In genomic region chr7:44868919-44869696, GRCm38 (mm10) we compare ENCODE assay signal across 8 mouse cellular contexts. TPM values are rescaled to one million over a fixed set of nuclear protein-coding genes. Genes with fewer than 3 reads are reported as not detected.
DNase-seq lines count a peak whose midpoint lies in the region; ATAC-seq and TF ChIP-seq lines count a peak whose summit lies in the region.

No protein-coding gene starts in this region.

- 0 out of 2 replicates have a peak, but pooled peaks have one; percentile 24 for ATAC-seq in embryonic facial prominence, embryonic 12.5 days (ENCODE audit: insufficient number of reproducible peaks, insufficient read depth, low FRiP score, low TSS enrichment)
- ATAC-seq in heart, embryonic 14.5 days (ENCODE audit: insufficient number of reproducible peaks, insufficient read depth, low FRiP score, low read depth), result peak; percentile 48
- ATAC-seq in megakaryocyte, adult 5-6 weeks (ENCODE audit: poor library complexity, severe bottlenecking), result peak; percentile 19; the same call in 1 of the 2 replicates

- TF ChIP-seq CTCF in CH12.LX (conservative IDR thresholded peaks at IDR 0.05 in 1 of 2, IDR thresholded peaks at IDR 0.05 in 1 of 2; ENCODE audit: low read depth in 2 of 2, low read length in 2 of 2), result no peak

- H3K27ac ChIP-seq in CH12.LX (ENCODE audit: insufficient read depth, low read depth), result peak overlapping the region; percentile 31; the same call in 1 of the 2 replicates
- peak overlapping the region; percentile 100 for H3K27ac ChIP-seq in embryonic facial prominence, embryonic 12.5 days
- H3K27ac ChIP-seq in heart, embryonic 14.5 days (replicated peaks in 1 of 2; ENCODE audit: control insufficient read depth in 1 of 2, insufficient read depth in 1 of 2, low read depth in 2 of 2, low read length in 2 of 2), result peak overlapping the region; percentile 96 to 100

- no peak for TF ChIP-seq POLR2A in CH12.LX (IDR thresholded peaks at IDR 0.05; ENCODE audit: low read depth, low read length)

- H3K36me3 ChIP-seq in CH12.LX (replicated peaks in 1 of 2; ENCODE audit: control insufficient read depth in 1 of 2, insufficient read depth in 1 of 2, low read length in 1 of 2), result peaks cover 11 to 24% of the 10 kb centered on the region in 2 experiments
- peaks cover 32% of the 10 kb centered on the region for H3K36me3 ChIP-seq in embryonic facial prominence, embryonic 12.5 days
- peaks cover 26% of the 10 kb centered on the region for H3K36me3 ChIP-seq in heart, embryonic 14.5 days (ENCODE audit: control insufficient read depth, insufficient read depth, low read length)

- peak overlapping the region; percentile 78 for H3K9ac ChIP-seq in CH12.LX (ENCODE audit: insufficient read depth, low read depth)
- H3K9ac ChIP-seq in embryonic facial prominence, embryonic 12.5 days, result peak overlapping the region; percentile 99
- peak overlapping the region; percentile 97 for H3K9ac ChIP-seq in heart, embryonic 14.5 days (ENCODE audit: low read length)

- in situ Hi-C loops in CH12.LX (cut with MboI; ENCODE audit: low pct_ligation_motif_present, low pct_unique_long_range_greater_than_20kb, low sequenced_read_pairs), result no loop called here

- H3K27me3 ChIP-seq in CH12.LX (replicated peaks), result peaks cover 28% of the 10 kb centered on the region
- H3K27me3 ChIP-seq in embryonic facial prominence, embryonic 12.5 days, result no peaks in the 10 kb centered on the region
- no peaks in the 10 kb centered on the region for H3K27me3 ChIP-seq in heart, embryonic 14.5 days (ENCODE audit: control insufficient read depth, insufficient read depth, low read length)

- no peak for TF ChIP-seq RAD21 in CH12.LX (IDR thresholded peaks at IDR 0.05; ENCODE audit: low read depth, low read length)

- dilution Hi-C loops in CH12.LX (cut with MboI; ENCODE audit: extremely low pct_ligation_motif_present, extremely low pct_unique_long_range_greater_than_20kb, low sequenced_read_pairs), result no loop called here

- DNase-seq in CH12.LX (ENCODE audit: extremely low read depth), result no peak
- DNase-seq in adrenal gland, adult 8-10 months, result peak; percentile 70
- DNase-seq in kidney, postnatal 25 days, result peak; percentile 70 to 87
- peak; percentile 38 to 48 for DNase-seq in spleen, postnatal 36 days (ENCODE audit: low spot score in 2 of 2)
- no peak for DNase-seq in T-cell, adult 2 months (ENCODE audit: low spot score)

- H3K4me3 ChIP-seq in CH12.LX (replicated peaks in 1 of 3; ENCODE audit: low read depth in 2 of 3, low read length in 2 of 3, poor library complexity in 1 of 3), result peak overlapping the region; percentile 50 to 97 (median 66)
- H3K4me3 ChIP-seq in embryonic facial prominence, embryonic 12.5 days, result peak overlapping the region; percentile 86
- peak overlapping the region; percentile 77 to 95 for H3K4me3 ChIP-seq in heart, embryonic 14.5 days (ENCODE audit: control insufficient read depth in 1 of 2, insufficient read depth in 1 of 2, low read depth in 1 of 2, low read length in 2 of 2)

- no peaks in the 10 kb centered on the region for H3K79me2 ChIP-seq in CH12.LX (replicated peaks; ENCODE audit: control insufficient read depth, extremely low read depth, insufficient read depth, poor library complexity, severe bottlenecking)

- no peak for TF ChIP-seq EP300 in CH12.LX (IDR thresholded peaks at IDR 0.05; ENCODE audit: low read length)

- H3K9me3 ChIP-seq in CH12.LX (replicated peaks; ENCODE audit: low read length), result no peaks in the 10 kb centered on the region
- no peaks in the 10 kb centered on the region for H3K9me3 ChIP-seq in embryonic facial prominence, embryonic 12.5 days
- no peaks in the 10 kb centered on the region for H3K9me3 ChIP-seq in heart, embryonic 14.5 days (ENCODE audit: control insufficient read depth, low read length)

- WGBS in embryonic facial prominence, embryonic 12.5 days, result under 1% methylated on average over 87 of the region's 108 CpGs
- under 1% methylated on average over 99 of the region's 108 CpGs for WGBS in heart, embryonic 14.5 days

- H3K4me2 ChIP-seq in CH12.LX (ENCODE audit: insufficient read depth, low read depth, poor library complexity, severe bottlenecking), result peak overlapping the region; percentile 98
- peak overlapping the region; percentile 95 for H3K4me2 ChIP-seq in embryonic facial prominence, embryonic 12.5 days (replicated peaks)
- peak overlapping the region; percentile 92 for H3K4me2 ChIP-seq in heart, embryonic 14.5 days (ENCODE audit: low read length)

- peaks cover 25 to 41% of the 10 kb centered on the region in 2 experiments for H3K4me1 ChIP-seq in CH12.LX (ENCODE audit: control insufficient read depth in 1 of 2, insufficient read depth in 2 of 2)
- H3K4me1 ChIP-seq in embryonic facial prominence, embryonic 12.5 days, result peaks cover 46% of the 10 kb centered on the region
- peaks cover 43 to 67% of the 10 kb centered on the region in 2 experiments for H3K4me1 ChIP-seq in heart, embryonic 14.5 days (ENCODE audit: control insufficient read depth in 2 of 2, insufficient read depth in 2 of 2, low read length in 2 of 2)

TF ChIP-seq in CH12.LX, 34 proteins besides CTCF, POLR2A, EP300 and RAD21 (continues in another document):
- TF ChIP-seq JUND (conservative IDR thresholded peaks at IDR 0.05; ENCODE audit: low read depth, low read length) (no peak), KAT2A (IDR thresholded peaks at IDR 0.05; ENCODE audit: insufficient replicate concordance, low read length) (no peak), E2F4 (IDR thresholded peaks at IDR 0.05; ENCODE audit: insufficient replicate concordance, low read depth, low read length) (no peak), ZKSCAN1 (IDR thresholded peaks at IDR 0.05; ENCODE audit: borderline replicate concordance, low read depth, low read length) (no peak), RCOR1 (conservative IDR thresholded peaks at IDR 0.05; ENCODE audit: low read depth, low read length) (no peak), CHD2 (IDR thresholded peaks at IDR 0.05; ENCODE audit: low read length) (no peak), POLR2AphosphoS2 (IDR thresholded peaks at IDR 0.05; ENCODE audit: low read depth, low read length) (no peak), HCFC1 (IDR thresholded peaks at IDR 0.05; ENCODE audit: low read depth, low read length) (no peak), USF2 (conservative IDR thresholded peaks at IDR 0.05; ENCODE audit: low read depth, low read length) (no peak), NRF1 (IDR thresholded peaks at IDR 0.05; ENCODE audit: low read depth, low read length) (peak; percentile 53; the same call in 1 of the 2 replicates), ETS1 (conservative IDR thresholded peaks at IDR 0.05; ENCODE audit: low read depth, low read length) (0 out of 2 replicates have a peak, but pooled peaks have one; percentile 19), SIN3A (IDR thresholded peaks at IDR 0.05; ENCODE audit: low read length) (no peak; the same call in 1 of the 2 replicates), NELFE (IDR thresholded peaks at IDR 0.05; ENCODE audit: low read depth, low read length) (no peak)

RNA-seq across cellular contexts. Expression of gene Ptov1, which starts 0.5 kb away (rescaled TPM):
- 11.5 and 16.8 TPM in 2 replicates for total RNA-seq in CH12.LX (2012; rRNA removed)
- 5.7 and 7.8 TPM in 2 replicates for total RNA-seq in CH12.LX (2014; rRNA removed)
- polyA plus RNA-seq in CH12.LX (2012; ENCODE audit: insufficient read length, low read depth), result 15.5 and 21.0 TPM in 2 replicates
- 100 to 1,000 TPM; 273 to 304 (median 292) TPM for total RNA-seq in adrenal gland, adult 8-10 months (2022)
- polyA plus RNA-seq in embryonic facial prominence, embryonic 12.5 days (2016; fragmentation: Nextera tagmentation; extraction: Ambion mirVana), result 696 and 750 TPM in 2 replicates
- 279 and 310 TPM in 2 replicates for polyA plus RNA-seq in heart, embryonic 14.5 days (2014; fragmentation: Nextera tagmentation; extraction: Ambion mirVana)
- 21.3 and 29.0 TPM in 2 replicates for total RNA-seq in megakaryocyte, adult 5-6 weeks (2015)
- 5.9 and 8.7 TPM in 2 replicates for total RNA-seq in megakaryocyte, adult 5-6 weeks (2017)

RNA-seq across cellular contexts. Expression of gene Pnkp, which starts 12.2 kb away (rescaled TPM):
- total RNA-seq in CH12.LX (2012; rRNA removed), result 35.9 and 41.6 TPM in 2 replicates
- total RNA-seq in CH12.LX (2014; rRNA removed), result 14.8 and 15.3 TPM in 2 replicates
- polyA plus RNA-seq in CH12.LX (2012; ENCODE audit: insufficient read length, low read depth), result 20.7 and 22.2 TPM in 2 replicates
- 10 to 100 TPM; 46.6 to 56.6 (median 53.6) TPM for total RNA-seq in adrenal gland, adult 8-10 months (2022)
- polyA plus RNA-seq in embryonic facial prominence, embryonic 12.5 days (2016; fragmentation: Nextera tagmentation; extraction: Ambion mirVana), result 29.0 and 30.4 TPM in 2 replicates
- polyA plus RNA-seq in heart, embryonic 14.5 days (2014; fragmentation: Nextera tagmentation; extraction: Ambion mirVana), result 19.4 and 22.7 TPM in 2 replicates
- total RNA-seq in megakaryocyte, adult 5-6 weeks (2015), result 75.1 and 89.7 TPM in 2 replicates
- 109 and 129 TPM in 2 replicates for total RNA-seq in megakaryocyte, adult 5-6 weeks (2017)

RNA-seq across cellular contexts. Expression of gene Tbc1d17, which starts 20.2 kb away (rescaled TPM):
- 32.4 and 40.5 TPM in 2 replicates for total RNA-seq in CH12.LX (2012; rRNA removed)
- total RNA-seq in CH12.LX (2014; rRNA removed), result 31.9 and 35.5 TPM in 2 replicates
- polyA plus RNA-seq in CH12.LX (2012; ENCODE audit: insufficient read length, low read depth), result 38.5 and 41.9 TPM in 2 replicates
- 10 to 100 TPM; 69.4 to 94.9 (median 86.1) TPM for total RNA-seq in adrenal gland, adult 8-10 months (2022)
- polyA plus RNA-seq in embryonic facial prominence, embryonic 12.5 days (2016; fragmentation: Nextera tagmentation; extraction: Ambion mirVana), result 94.3 and 105 TPM in 2 replicates
- polyA plus RNA-seq in heart, embryonic 14.5 days (2014; fragmentation: Nextera tagmentation; extraction: Ambion mirVana), result 44.5 and 53.5 TPM in 2 replicates
- 12.5 and 17.6 TPM in 2 replicates for total RNA-seq in megakaryocyte, adult 5-6 weeks (2015)
- total RNA-seq in megakaryocyte, adult 5-6 weeks (2017), result 13.0 and 14.8 TPM in 2 replicates

RNA-seq across cellular contexts. Expression of gene Akt1s1, which starts 20.3 kb away (rescaled TPM):
- 21.7 and 24.2 TPM in 2 replicates for total RNA-seq in CH12.LX (2012; rRNA removed)
- total RNA-seq in CH12.LX (2014; rRNA removed), result 8.5 and 9.5 TPM in 2 replicates
- polyA plus RNA-seq in CH12.LX (2012; ENCODE audit: insufficient read length, low read depth), result 23.3 and 23.4 TPM in 2 replicates
- 100 to 1,000 TPM; 106 to 137 (median 120) TPM for total RNA-seq in adrenal gland, adult 8-10 months (2022)
- 116 and 120 TPM in 2 replicates for polyA plus RNA-seq in embryonic facial prominence, embryonic 12.5 days (2016; fragmentation: Nextera tagmentation; extraction: Ambion mirVana)
- 33.4 and 61.6 TPM in 2 replicates for polyA plus RNA-seq in heart, embryonic 14.5 days (2014; fragmentation: Nextera tagmentation; extraction: Ambion mirVana)
- 4.7 and 6.5 TPM in 2 replicates for total RNA-seq in megakaryocyte, adult 5-6 weeks (2015)
- total RNA-seq in megakaryocyte, adult 5-6 weeks (2017), result 8.0 and 9.6 TPM in 2 replicates

RNA-seq across cellular contexts. Expression of gene Med25, which starts 23.4 kb away (rescaled TPM):
- total RNA-seq in CH12.LX (2012; rRNA removed) (56.7 and 57.6 TPM in 2 replicates), CH12.LX (2014; rRNA removed) (18.4 and 20.8 TPM in 2 replicates)
- 67.4 and 75.4 TPM in 2 replicates for polyA plus RNA-seq in CH12.LX (2012; ENCODE audit: insufficient read length, low read depth)
- total RNA-seq in adrenal gland, adult 8-10 months (2022), result 100 to 1,000 TPM in 2 of 4 experiments, 10 to 100 TPM in 2; 85.0 to 118 (median 96.5) TPM
- polyA plus RNA-seq in embryonic facial prominence, embryonic 12.5 days (2016; fragmentation: Nextera tagmentation; extraction: Ambion mirVana), result 113 and 123 TPM in 2 replicates
- 52.6 and 59.5 TPM in 2 replicates for polyA plus RNA-seq in heart, embryonic 14.5 days (2014; fragmentation: Nextera tagmentation; extraction: Ambion mirVana)
- 19.4 and 23.7 TPM in 2 replicates for total RNA-seq in megakaryocyte, adult 5-6 weeks (2015)
- total RNA-seq in megakaryocyte, adult 5-6 weeks (2017), result 8.6 and 9.0 TPM in 2 replicates

Comparison
In these comparisons a context has a peak if more than half of its experiments do, and no peak if none do; other contexts are left out.
1. DNase-seq: peak in adrenal gland, adult 8-10 months (single experiment), kidney, postnatal 25 days (2 of 2) and spleen, postnatal 36 days (2 of 2); none in CH12.LX (single experiment) and T-cell, adult 2 months (single experiment).
2. H3K27ac ChIP-seq: peak in every context shown above with its lines; median percentile 100 in embryonic facial prominence, embryonic 12.5 days; 98 in heart, embryonic 14.5 days; 31 in CH12.LX.
3. RNA of gene Ptov1, which starts 0.5 kb away (total RNA-seq): 273 to 304 TPM in adrenal gland, adult 8-10 months; 5.9 to 29.0 TPM in megakaryocyte, adult 5-6 weeks and 5.7 to 16.8 TPM in CH12.LX; every median in the first group is over 4 times any median in the second.
4. Peak in every context shown above with its lines, with median percentiles within 50 percentile points of each other: H3K4me2 ChIP-seq, H3K4me3 ChIP-seq, H3K9ac ChIP-seq and ATAC-seq.